Mouse (Mus musculus) embryonic facial prominence, embryonic 12.5 days (tissue): ENCODE measurements at regions not wholly inside any gene's neighbourhood (a gene's known extent, or its start where the extent isn't known, plus 50 kb on each side); places are given as distances from the start of the nearest gene placed in this dataset.

Source experiments
- ATAC-seq: fragments of 200-750 bp; cut with Nextera tagmentation; 2 replicates; pipeline ENCODE4 v1.8.0; 2017; ENCODE audit not compliant: insufficient number of reproducible peaks, insufficient read depth, low FRiP score, low TSS enrichment
- H3K27ac ChIP-seq: fragments of 300-500 bp; sonication (generic); 2 replicates; pipeline ENCODE4 v1.5.1; 2016; ENCODE audit warnings: mild to moderate bottlenecking
- H3K27me3 ChIP-seq: fragments of 300-500 bp; sonication (generic); 2 replicates; pipeline ENCODE4 v1.6.1; 2016; ENCODE audit warnings: mild to moderate bottlenecking, moderate library complexity
- H3K36me3 ChIP-seq: fragments of 300-500 bp; sonication (generic); 2 replicates; pipeline ENCODE4 v1.6.1; 2016; ENCODE audit warnings: mild to moderate bottlenecking
- H3K4me1 ChIP-seq: fragments of 300-500 bp; sonication (generic); 2 replicates; pipeline ENCODE4 v1.6.1; 2016
- H3K4me2 ChIP-seq: fragments of 300-500 bp; sonication (generic); replicated peaks from 2 replicates; pipeline ENCODE4 v1.6.1; 2016; ENCODE audit warnings: mild to moderate bottlenecking, moderate library complexity
- H3K4me3 ChIP-seq: fragments of 300-500 bp; sonication (generic); 2 replicates; pipeline ENCODE4 v1.5.1; 2016; ENCODE audit warnings: mild to moderate bottlenecking
- H3K9ac ChIP-seq: fragments of 300-500 bp; sonication (generic); 2 replicates; pipeline ENCODE4 v1.6.1; 2016; ENCODE audit warnings: mild to moderate bottlenecking, moderate library complexity
- H3K9me3 ChIP-seq: fragments of 300-500 bp; sonication (generic); 2 replicates; pipeline ENCODE4 v1.6.1; 2016; ENCODE audit warnings: mild to moderate bottlenecking, moderate library complexity
- WGBS: fragments of 180-500 bp; shearing (Covaris S2); methylation state at CpG from one replicate; pipeline ENCODE4 v1.1.7; 2016; 5-methylcytosine and 5-hydroxymethylcytosine counted together

- Histone ChIP-seq H3K36me3 (no peaks in the 10 kb centered on the region), H3K4me2 (no peak overlapping the region), H3K4me3 (no peak overlapping the region), H3K27me3 (no peaks in the 10 kb centered on the region), H3K9ac (no peak overlapping the region), H3K9me3 (no peaks in the 10 kb centered on the region), H3K27ac (no peak overlapping the region), H3K4me1 (peaks cover 4% of the 10 kb centered on the region)
- WGBS = 90% methylated on average over 6 of the region's 6 CpGs
- ATAC-seq = no peak
Observed at GRCm38 (mm10) chr10:117943702-117944307, 98.0 kb upstream of the Rap1b start.

GRCm38 (mm10) chr10:117947191-117947590 lies 101.4 kb upstream of the Rap1b start:
- no peak overlapping the region for H3K4me3 ChIP-seq

GRCm38 (mm10) chr10:117947911-117948310 lies 102.1 kb upstream of the Rap1b start:
- Histone ChIP-seq H3K4me2 (no peak overlapping the region), H3K9ac (no peak overlapping the region), H3K36me3 (no peaks in the 10 kb centered on the region), H3K4me3 (no peak overlapping the region), H3K27ac (no peak overlapping the region), H3K4me1 (no peaks in the 10 kb centered on the region), H3K9me3 (no peaks in the 10 kb centered on the region), H3K27me3 (no peaks in the 10 kb centered on the region)
- WGBS = 82% methylated on average over 7 of the region's 7 CpGs
- ATAC-seq = no peak

More at GRCm38 (mm10) chr10:117947191-117947590, 101.4 kb upstream of the Rap1b start:
- no peak for ATAC-seq
- H3K4me1 ChIP-seq = no peaks in the 10 kb centered on the region
- H3K36me3 ChIP-seq = no peaks in the 10 kb centered on the region
- no peak overlapping the region for H3K27ac ChIP-seq
- no peak overlapping the region for H3K9ac ChIP-seq
- no peaks in the 10 kb centered on the region for H3K9me3 ChIP-seq
- H3K27me3 ChIP-seq = no peaks in the 10 kb centered on the region
- H3K4me2 ChIP-seq = no peak overlapping the region
- 71% methylated on average over 13 of the region's 13 CpGs for WGBS

GRCm38 (mm10) chr10:117952116-117953025 lies 106.5 kb upstream of the Rap1b start:
- H3K36me3 ChIP-seq = no peaks in the 10 kb centered on the region
- H3K9me3 ChIP-seq = no peaks in the 10 kb centered on the region
- no peak overlapping the region for H3K4me3 ChIP-seq
- WGBS = 72% methylated on average over 26 of the region's 26 CpGs
- no peak overlapping the region for H3K27ac ChIP-seq
- ATAC-seq = no peak
- no peak overlapping the region for H3K9ac ChIP-seq
- no peak overlapping the region for H3K4me2 ChIP-seq
- no peaks in the 10 kb centered on the region for H3K4me1 ChIP-seq
- no peaks in the 10 kb centered on the region for H3K27me3 ChIP-seq

GRCm38 (mm10) chr10:117953026-117953711 lies 107.3 kb upstream of the Rap1b start:
- H3K36me3 ChIP-seq = no peaks in the 10 kb centered on the region
- H3K4me2 ChIP-seq = no peak overlapping the region
- H3K27ac ChIP-seq = no peak overlapping the region
- H3K9ac ChIP-seq = no peak overlapping the region
- 31% methylated on average over 12 of the region's 12 CpGs for WGBS
- no peaks in the 10 kb centered on the region for H3K4me1 ChIP-seq
- no peaks in the 10 kb centered on the region for H3K9me3 ChIP-seq
- no peaks in the 10 kb centered on the region for H3K27me3 ChIP-seq
- ATAC-seq = no peak
- no peak overlapping the region for H3K4me3 ChIP-seq

GRCm38 (mm10) chr10:117956174-117956950 lies 110.5 kb upstream of the Rap1b start:
- Histone ChIP-seq H3K4me3 (no peak overlapping the region), H3K4me1 (no peaks in the 10 kb centered on the region), H3K27ac (no peak overlapping the region), H3K36me3 (no peaks in the 10 kb centered on the region), H3K9me3 (no peaks in the 10 kb centered on the region), H3K27me3 (no peaks in the 10 kb centered on the region), H3K9ac (no peak overlapping the region), H3K4me2 (no peak overlapping the region)
- 85% methylated on average over 17 of the region's 17 CpGs for WGBS
- ATAC-seq = no peak

GRCm38 (mm10) chr10:117974706-117975105 lies 128.9 kb upstream of the Rap1b start:
- no peak for ATAC-seq
- Histone ChIP-seq H3K27ac (no peak overlapping the region), H3K9ac (no peak overlapping the region), H3K4me2 (no peak overlapping the region), H3K36me3 (no peaks in the 10 kb centered on the region), H3K27me3 (no peaks in the 10 kb centered on the region), H3K9me3 (no peaks in the 10 kb centered on the region), H3K4me1 (no peaks in the 10 kb centered on the region), H3K4me3 (no peak overlapping the region)
- WGBS = 77% methylated on average over 6 of the region's 6 CpGs

GRCm38 (mm10) chr10:117975467-117975866 lies 129.6 kb upstream of the Rap1b start:
- H3K9ac ChIP-seq = no peak overlapping the region
- no peak for ATAC-seq
- no peaks in the 10 kb centered on the region for H3K36me3 ChIP-seq
- H3K27me3 ChIP-seq = no peaks in the 10 kb centered on the region
- 76% methylated on average over 1 of the region's 1 CpGs for WGBS
- H3K4me2 ChIP-seq = no peak overlapping the region
- H3K27ac ChIP-seq = no peak overlapping the region
- H3K4me3 ChIP-seq = no peak overlapping the region
- no peaks in the 10 kb centered on the region for H3K9me3 ChIP-seq
- H3K4me1 ChIP-seq = no peaks in the 10 kb centered on the region

- ATAC-seq = no peak
- no peaks in the 10 kb centered on the region for H3K4me1 ChIP-seq
- WGBS = 90% methylated on average over 4 of the region's 4 CpGs
- H3K4me2 ChIP-seq = no peak overlapping the region
- H3K4me3 ChIP-seq = no peak overlapping the region
- no peaks in the 10 kb centered on the region for H3K9me3 ChIP-seq
- H3K36me3 ChIP-seq = no peaks in the 10 kb centered on the region
- no peak overlapping the region for H3K27ac ChIP-seq
- H3K9ac ChIP-seq = no peak overlapping the region
- H3K27me3 ChIP-seq = no peaks in the 10 kb centered on the region
Observed at GRCm38 (mm10) chr10:117979091-117979490, 133.3 kb upstream of the Rap1b start.

GRCm38 (mm10) chr10:117982611-117983210 lies 136.9 kb upstream of the Rap1b start:
- H3K36me3 ChIP-seq = no peaks in the 10 kb centered on the region
- H3K4me1 ChIP-seq = no peaks in the 10 kb centered on the region
- 36% methylated on average over 8 of the region's 8 CpGs for WGBS
- H3K27ac ChIP-seq = no peak overlapping the region
- no peak overlapping the region for H3K9ac ChIP-seq
- no peak for ATAC-seq
- H3K4me3 ChIP-seq = no peak overlapping the region
- H3K27me3 ChIP-seq = no peaks in the 10 kb centered on the region
- H3K4me2 ChIP-seq = no peak overlapping the region
- no peaks in the 10 kb centered on the region for H3K9me3 ChIP-seq

- Histone ChIP-seq H3K27ac (no peak overlapping the region), H3K4me1 (no peaks in the 10 kb centered on the region), H3K27me3 (no peaks in the 10 kb centered on the region), H3K9ac (no peak overlapping the region), H3K4me2 (no peak overlapping the region), H3K36me3 (no peaks in the 10 kb centered on the region), H3K4me3 (no peak overlapping the region), H3K9me3 (no peaks in the 10 kb centered on the region)
- WGBS = 78% methylated on average over 8 of the region's 8 CpGs
- ATAC-seq = no peak
Observed at GRCm38 (mm10) chr10:117983271-117983670, 137.4 kb upstream of the Rap1b start.
